Mouse (Mus musculus) ES-E14 (cell line): ENCODE results near the gene Gm17662.

Experiments
- CHD2 ChIP-seq: IDR thresholded peaks from 2 replicates; pipeline ENCODE4 v1.6.1; 2014; ENCODE audit warnings: mild to moderate bottlenecking, low read depth, low read length, inconsistent platforms
- HCFC1 ChIP-seq: IDR thresholded peaks from 2 replicates; pipeline ENCODE4 v1.6.1; 2012; ENCODE audit warnings: low read length, inconsistent platforms, borderline replicate concordance; ENCODE audit not compliant: insufficient read depth
- MAFK ChIP-seq: IDR thresholded peaks from 2 replicates; pipeline ENCODE4 v1.6.1; 2014; ENCODE audit warnings: mild to moderate bottlenecking, low read depth, low read length, inconsistent platforms; ENCODE audit not compliant: insufficient read depth
- ZC3H11A ChIP-seq: IDR thresholded peaks from 2 replicates; pipeline ENCODE4 v1.6.1; 2012; ENCODE audit warnings: low read depth, mild to moderate bottlenecking, inconsistent platforms, low read length, borderline replicate concordance
- ZNF384 ChIP-seq: IDR thresholded peaks from 2 replicates; pipeline ENCODE4 v1.6.1; 2012; ENCODE audit warnings: low read depth, low read length, inconsistent platforms

GRCm38 (mm10) chr4:104823597-104824101 lies 33.5 kb upstream of the Gm17662 start:
- TF ChIP-seq ZC3H11A (no peak), MAFK (no peak), ZNF384 (no peak), HCFC1 (no peak), CHD2 (no peak)
